In genomic region chrX:7764657-7765280, GRCm38 (mm10) we compare ENCODE assay signal across 9 mouse cellular contexts. TPM values are rescaled to one million over a fixed set of nuclear protein-coding genes. Genes with fewer than 3 reads are reported as not detected.
A peak's percentile ranks its signal among the peaks of the same experiment; 100 is the strongest.
DNase-seq lines count a peak whose midpoint lies in the region; ATAC-seq and TF ChIP-seq lines count a peak whose summit lies in the region.
"Had no signal": no experiment of that assay in that cellular context is flagged by ENCODE, and none has a peak within 500 bp of the region (broad histone marks: within the 10 kb centered on the region; RNA-seq: fewer than 3 reads in every experiment).

No protein-coding gene starts in this region.

- ATAC-seq in erythroblast, adult 5-6 weeks (replicated peaks; ENCODE audit: low FRiP score, poor library complexity, severe bottlenecking), result no peak
- no peak for ATAC-seq in forebrain, embryonic 13.5 days
- ATAC-seq in liver, embryonic 12.5 days, result no peak

- peaks cover 42% of the 10 kb centered on the region for H3K79me2 ChIP-seq in C2C12 (ENCODE audit: control insufficient read depth, insufficient read depth)

- H3K27ac ChIP-seq in forebrain, embryonic 13.5 days, result no peak overlapping the region
- no peak overlapping the region for H3K27ac ChIP-seq in liver, embryonic 12.5 days

- H3K27me3 ChIP-seq in erythroblast, embryonic 14.5 days (ENCODE audit: control insufficient read depth), result no peaks in the 10 kb centered on the region
- H3K27me3 ChIP-seq in C2C12 (ENCODE audit: control insufficient read depth, insufficient read depth, insufficient read length), result no peaks in the 10 kb centered on the region
- no peaks in the 10 kb centered on the region for H3K27me3 ChIP-seq in forebrain, embryonic 13.5 days
- no peaks in the 10 kb centered on the region for H3K27me3 ChIP-seq in liver, embryonic 12.5 days (replicated peaks)

- H3K4me3 ChIP-seq in erythroblast, embryonic 14.5 days (replicated peaks), result peak overlapping the region; percentile 71
- H3K4me3 ChIP-seq in C2C12 (ENCODE audit: insufficient read depth, poor library complexity, severe bottlenecking), result peak overlapping the region; percentile 66
- peak overlapping the region; percentile 61 for H3K4me3 ChIP-seq in forebrain, embryonic 13.5 days
- H3K4me3 ChIP-seq in liver, embryonic 12.5 days, result peak overlapping the region; percentile 74

- peak overlapping the region; percentile 70 for H3K4me2 ChIP-seq in forebrain, embryonic 13.5 days
- H3K4me2 ChIP-seq in liver, embryonic 12.5 days, result peak overlapping the region; percentile 83

- peaks cover 2% of the 10 kb centered on the region; the same call in 1 of the 2 replicates for H3K9me3 ChIP-seq in erythroblast, embryonic 14.5 days (ENCODE audit: control insufficient read depth, low read length)
- H3K9me3 ChIP-seq in forebrain, embryonic 13.5 days (replicated peaks), result no peaks in the 10 kb centered on the region
- no peaks in the 10 kb centered on the region for H3K9me3 ChIP-seq in liver, embryonic 12.5 days (replicated peaks)

- peaks cover 68% of the 10 kb centered on the region for H3K4me1 ChIP-seq in erythroblast, embryonic 14.5 days (ENCODE audit: control insufficient read depth)
- peaks cover 21% of the 10 kb centered on the region for H3K4me1 ChIP-seq in forebrain, embryonic 13.5 days
- H3K4me1 ChIP-seq in liver, embryonic 12.5 days, result peaks cover 56% of the 10 kb centered on the region

- peak overlapping the region; percentile 3 for H3ac ChIP-seq in C2C12 (ENCODE audit: control insufficient read depth, insufficient read length, low read depth)

- H3K36me3 ChIP-seq in erythroblast, embryonic 14.5 days (ENCODE audit: control insufficient read depth), result peaks cover 32% of the 10 kb centered on the region
- peaks cover 33% of the 10 kb centered on the region for H3K36me3 ChIP-seq in C2C12 (ENCODE audit: control insufficient read depth, insufficient read depth)
- H3K36me3 ChIP-seq in forebrain, embryonic 13.5 days (ENCODE audit: poor library complexity, severe bottlenecking), result peaks cover 25% of the 10 kb centered on the region; the same call in 1 of the 2 replicates
- H3K36me3 ChIP-seq in liver, embryonic 12.5 days, result peaks cover 26% of the 10 kb centered on the region

- H3K9ac ChIP-seq in forebrain, embryonic 13.5 days, result peak overlapping the region; percentile 74; the same call in 1 of the 2 replicates
- H3K9ac ChIP-seq in liver, embryonic 12.5 days, result peak overlapping the region; percentile 58; the same call in 1 of the 2 replicates

- peaks cover 21% of the 10 kb centered on the region for H3K79me3 ChIP-seq in C2C12 (ENCODE audit: low read depth)

- WGBS in forebrain, embryonic 13.5 days, result 16% methylated on average over 9 of the region's 9 CpGs
- 26% methylated on average over 9 of the region's 9 CpGs for WGBS in liver, embryonic 12.5 days (ENCODE audit: insufficient replicate concordance)

- DNase-seq in retina, postnatal 1 day, result no peak
- no peak for DNase-seq in gastrocnemius, adult 18-20 months (ENCODE audit: low spot score)
- no peak for DNase-seq in cerebellum, postnatal 14 days
- DNase-seq: left cerebral cortex, postnatal 4 days had no signal

- TF ChIP-seq CTCF in C2C12 (IDR thresholded peaks at IDR 0.05; ENCODE audit: control insufficient read depth, insufficient read depth, insufficient read length), result no peak

TF ChIP-seq in C2C12, 6 proteins besides CTCF, POLR2A, EP300 and RAD21:
- TF ChIP-seq MYOG (IDR thresholded peaks at IDR 0.05; ENCODE audit: control insufficient read depth, extremely low read depth, insufficient read length), result no peak
- TF ChIP-seq MYOD1 (IDR thresholded peaks at IDR 0.05; ENCODE audit: control insufficient read depth, insufficient read length, low read depth), result no peak
- TF ChIP-seq FOSL1 (IDR thresholded peaks at IDR 0.05; ENCODE audit: insufficient read depth, low read length, poor library complexity, severe bottlenecking), result no peak
- TF ChIP-seq MAX (IDR thresholded peaks at IDR 0.05), result no peak
- TF ChIP-seq CEBPB (IDR thresholded peaks at IDR 0.05; ENCODE audit: low read depth), result no peak
- no peak for TF ChIP-seq USF1 (IDR thresholded peaks at IDR 0.05; ENCODE audit: low read depth)

RNA-seq across cellular contexts. Expression of gene Tfe3, which starts 2.4 kb away (rescaled TPM):
- polyA plus RNA-seq in erythroblast, embryonic 14.5 days (2012), result 1.7 and 1.8 TPM in 2 replicates
- total RNA-seq in erythroblast, adult 5-6 weeks (2015; ENCODE audit: low replicate concordance), result 16.1 and 20.2 TPM in 2 replicates
- 7.1 and 18.2 TPM in 2 replicates for total RNA-seq in erythroblast, adult 5-6 weeks (2017; ENCODE audit: low replicate concordance)
- 46.7 TPM for polyA plus RNA-seq in C2C12 (2012; fragmentation: generic; extraction: Trizol)
- 20.0 and 23.8 TPM in 2 replicates for polyA plus RNA-seq in forebrain, embryonic 13.5 days (2015; fragmentation: Nextera tagmentation; extraction: Ambion mirVana)
- polyA plus RNA-seq in liver, embryonic 12.5 days (2016; fragmentation: Nextera tagmentation; extraction: Ambion mirVana), result 14.1 and 15.1 TPM in 2 replicates
- 1 to 10 TPM; 7.9 to 9.2 TPM for total RNA-seq in gastrocnemius, adult 18-20 months (2021)

RNA-seq across cellular contexts. Expression of gene Ccdc120, which starts 14.1 kb away (rescaled TPM):
- polyA plus RNA-seq in erythroblast, embryonic 14.5 days (2012), result 0.02 and 0.11 TPM in 2 replicates
- total RNA-seq in erythroblast, adult 5-6 weeks (2015; ENCODE audit: low replicate concordance), result not detected in 2 replicates
- total RNA-seq in erythroblast, adult 5-6 weeks (2017; ENCODE audit: low replicate concordance), result 1.8 TPM in 1 of 2 replicates, not detected in the other
- polyA plus RNA-seq in C2C12 (2012; fragmentation: generic; extraction: Trizol), result 9.4 TPM
- polyA plus RNA-seq in forebrain, embryonic 13.5 days (2015; fragmentation: Nextera tagmentation; extraction: Ambion mirVana), result 30.4 and 33.8 TPM in 2 replicates
- 2.6 and 3.2 TPM in 2 replicates for polyA plus RNA-seq in liver, embryonic 12.5 days (2016; fragmentation: Nextera tagmentation; extraction: Ambion mirVana)
- under 1 TPM; 0.34 to 0.50 TPM for total RNA-seq in gastrocnemius, adult 18-20 months (2021)

RNA-seq across cellular contexts. Expression of gene Gripap1, which starts 24.8 kb away (rescaled TPM):
- 3.5 and 4.8 TPM in 2 replicates for polyA plus RNA-seq in erythroblast, embryonic 14.5 days (2012)
- 146 and 177 TPM in 2 replicates for total RNA-seq in erythroblast, adult 5-6 weeks (2015; ENCODE audit: low replicate concordance)
- total RNA-seq in erythroblast, adult 5-6 weeks (2017; ENCODE audit: low replicate concordance), result 200 and 207 TPM in 2 replicates
- 17.9 TPM for polyA plus RNA-seq in C2C12 (2012; fragmentation: generic; extraction: Trizol)
- 71.6 and 82.6 TPM in 2 replicates for polyA plus RNA-seq in forebrain, embryonic 13.5 days (2015; fragmentation: Nextera tagmentation; extraction: Ambion mirVana)
- 36.8 and 39.1 TPM in 2 replicates for polyA plus RNA-seq in liver, embryonic 12.5 days (2016; fragmentation: Nextera tagmentation; extraction: Ambion mirVana)
- 10 to 100 TPM; 16.7 to 19.5 TPM for total RNA-seq in gastrocnemius, adult 18-20 months (2021)

RNA-seq across cellular contexts. Expression of gene Praf2, which starts 36.5 kb away (rescaled TPM):
- 0.30 and 0.59 TPM in 2 replicates for polyA plus RNA-seq in erythroblast, embryonic 14.5 days (2012)
- total RNA-seq in erythroblast, adult 5-6 weeks (2015; ENCODE audit: low replicate concordance), result 4.8 and 10.0 TPM in 2 replicates
- 1.5 and 2.8 TPM in 2 replicates for total RNA-seq in erythroblast, adult 5-6 weeks (2017; ENCODE audit: low replicate concordance)
- 93.9 TPM for polyA plus RNA-seq in C2C12 (2012; fragmentation: generic; extraction: Trizol)
- polyA plus RNA-seq in forebrain, embryonic 13.5 days (2015; fragmentation: Nextera tagmentation; extraction: Ambion mirVana), result 91.9 and 93.3 TPM in 2 replicates
- polyA plus RNA-seq in liver, embryonic 12.5 days (2016; fragmentation: Nextera tagmentation; extraction: Ambion mirVana), result 13.0 and 13.4 TPM in 2 replicates
- total RNA-seq in gastrocnemius, adult 18-20 months (2021), result 1 to 10 TPM; 5.0 to 5.6 TPM

RNA-seq across cellular contexts. Expression of gene Gm45208, which starts 42.7 kb away (rescaled TPM):
- polyA plus RNA-seq in erythroblast, embryonic 14.5 days (2012), result 0.46 and 0.51 TPM in 2 replicates
- total RNA-seq in erythroblast, adult 5-6 weeks (2015; ENCODE audit: low replicate concordance), result not detected in 2 replicates
- total RNA-seq in erythroblast, adult 5-6 weeks (2017; ENCODE audit: low replicate concordance), result not detected in 2 replicates
- 0.22 TPM for polyA plus RNA-seq in C2C12 (2012; fragmentation: generic; extraction: Trizol)
- polyA plus RNA-seq in forebrain, embryonic 13.5 days (2015; fragmentation: Nextera tagmentation; extraction: Ambion mirVana), result 0.53 and 0.67 TPM in 2 replicates
- polyA plus RNA-seq in liver, embryonic 12.5 days (2016; fragmentation: Nextera tagmentation; extraction: Ambion mirVana), result not detected in 2 replicates
- under 1 TPM in 1 of 2 experiments, not detected in 1; 0.45 TPM for total RNA-seq in gastrocnemius, adult 18-20 months (2021)
